Comparison of ENCODE assay signal across 24 mouse cellular contexts in the genomic region with DNA sequence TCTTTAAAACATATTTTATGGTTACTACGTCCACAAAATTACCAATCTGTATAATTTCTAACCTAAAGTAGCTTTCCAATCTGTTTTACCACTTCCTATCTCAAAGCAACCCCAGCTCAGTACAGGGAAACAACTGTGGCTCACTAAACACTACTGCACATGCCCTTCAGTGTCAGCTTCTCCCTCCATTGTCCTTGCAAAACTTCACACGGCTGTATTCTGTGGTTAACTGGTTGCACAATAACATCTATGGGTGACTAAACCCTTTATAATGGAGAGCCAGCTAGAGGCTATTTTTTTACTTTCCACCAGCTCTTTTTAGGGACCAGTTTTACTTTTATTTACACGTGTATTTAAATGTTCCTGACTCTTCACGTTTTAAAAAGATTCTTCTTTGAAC. TPM values are rescaled to one million over a fixed set of nuclear protein-coding genes. Genes with fewer than 3 reads are reported as not detected.
A peak's percentile ranks its signal among the peaks of the same experiment; 100 is the strongest.
DNase-seq lines count a peak whose midpoint lies in the region; ATAC-seq and TF ChIP-seq lines count a peak whose summit lies in the region.
"Had no signal": no experiment of that assay in that cellular context is flagged by ENCODE, and none has a peak within 500 bp of the region (broad histone marks: within the 10 kb centered on the region; RNA-seq: fewer than 3 reads in every experiment).

No protein-coding gene starts in this region.

- no peaks in the 10 kb centered on the region for H3K79me3 ChIP-seq in C2C12 (ENCODE audit: low read depth)

- no peak for TF ChIP-seq CTCF in lung, postnatal 0 days (IDR thresholded peaks at IDR 0.05)
- TF ChIP-seq CTCF in lung, adult 2 months (IDR thresholded peaks at IDR 0.05; ENCODE audit: insufficient read depth, low read length), result no peak
- no peak for TF ChIP-seq CTCF in C2C12 (IDR thresholded peaks at IDR 0.05; ENCODE audit: control insufficient read depth, insufficient read depth, insufficient read length)

- H3K4me1 ChIP-seq in lung, postnatal 0 days (ENCODE audit: insufficient read depth, low read depth, low read length), result no peaks in the 10 kb centered on the region
- H3K4me1 ChIP-seq in lung, adult 2 months (ENCODE audit: control insufficient read depth, insufficient read depth, low read length), result no peaks in the 10 kb centered on the region
- H3K4me1 ChIP-seq: embryonic facial prominence, embryonic 13.5 days; hindbrain, embryonic 13.5 days had no signal

- H3K27ac ChIP-seq in lung, postnatal 0 days (ENCODE audit: low read length), result no peak overlapping the region
- H3K27ac ChIP-seq: embryonic facial prominence, embryonic 13.5 days; forebrain, embryonic 15.5 days; hindbrain, embryonic 13.5 days; limb, embryonic 13.5 days; liver, embryonic 14.5 days; midbrain, embryonic 10.5 days had no signal

- H3K27me3 ChIP-seq in lung, postnatal 0 days (replicated peaks; ENCODE audit: insufficient read depth, low read length), result no peaks in the 10 kb centered on the region
- no peaks in the 10 kb centered on the region for H3K27me3 ChIP-seq in C2C12 (ENCODE audit: control insufficient read depth, insufficient read depth, insufficient read length)
- H3K27me3 ChIP-seq: embryonic facial prominence, embryonic 13.5 days; forebrain, embryonic 15.5 days; hindbrain, embryonic 13.5 days; limb, embryonic 13.5 days had no signal

- H3K4me2 ChIP-seq in lung, postnatal 0 days (replicated peaks; ENCODE audit: low read depth, low read length), result no peak overlapping the region
- H3K4me2 ChIP-seq: embryonic facial prominence, embryonic 13.5 days; forebrain, embryonic 15.5 days; heart, embryonic 11.5 days; hindbrain, embryonic 13.5 days; limb, embryonic 13.5 days had no signal

- 72% methylated on average over 4 of the region's 4 CpGs for WGBS in lung, postnatal 0 days
- WGBS in lung, adult 2 months, result 64% methylated on average over 4 of the region's 4 CpGs

- TF ChIP-seq EP300 in lung, postnatal 0 days (IDR thresholded peaks at IDR 0.05), result no peak

- peak; percentile 69 for DNase-seq in lung, postnatal 0 days (ENCODE audit: low spot score)
- no peak for DNase-seq in lung, adult 2 months
- DNase-seq in fibroblast of lung, adult 2 months (ENCODE audit: low read depth), result peak; percentile 42
- DNase-seq in cerebellum, adult 8-10 months, result no peak
- DNase-seq in neural tube, embryonic 10.5 days (ENCODE audit: extremely low spot score, low spot score), result no peak
- DNase-seq: cerebellum, postnatal 10 days; gastrocnemius, postnatal 36 days; heart, postnatal 10 days; kidney, adult 2 months; kidney, postnatal 10 days; layer of hippocampus, postnatal 36 days; right cerebral cortex, postnatal 25 days; thymus, postnatal 4 days had no signal

- H3ac ChIP-seq in C2C12 (ENCODE audit: control insufficient read depth, insufficient read length, low read depth), result no peak overlapping the region

- no peak overlapping the region for H3K4me3 ChIP-seq in lung, postnatal 0 days (ENCODE audit: low read depth, low read length)
- no peak overlapping the region for H3K4me3 ChIP-seq in lung, adult 2 months (replicated peaks; ENCODE audit: extremely low read depth, low read depth, low read length)
- H3K4me3 ChIP-seq in C2C12 (ENCODE audit: insufficient read depth, poor library complexity, severe bottlenecking), result no peak overlapping the region
- H3K4me3 ChIP-seq: embryonic facial prominence, embryonic 13.5 days; forebrain, embryonic 15.5 days; hindbrain, embryonic 13.5 days; limb, embryonic 13.5 days; midbrain, embryonic 10.5 days had no signal

- no peak for TF ChIP-seq POLR2A in lung, adult 2 months (IDR thresholded peaks at IDR 0.05; ENCODE audit: borderline replicate concordance, extremely low read depth, low read depth, low read length)

- no peaks in the 10 kb centered on the region for H3K79me2 ChIP-seq in C2C12 (ENCODE audit: control insufficient read depth, insufficient read depth)

- H3K9ac ChIP-seq in lung, postnatal 0 days (replicated peaks; ENCODE audit: low read depth), result no peak overlapping the region
- H3K9ac ChIP-seq: embryonic facial prominence, embryonic 13.5 days; forebrain, embryonic 15.5 days; hindbrain, embryonic 13.5 days; limb, embryonic 13.5 days; liver, embryonic 14.5 days had no signal

- H3K36me3 ChIP-seq in lung, postnatal 0 days (ENCODE audit: insufficient read depth, low read length), result no peaks in the 10 kb centered on the region
- H3K36me3 ChIP-seq in C2C12 (ENCODE audit: control insufficient read depth, insufficient read depth), result no peaks in the 10 kb centered on the region
- H3K36me3 ChIP-seq: embryonic facial prominence, embryonic 13.5 days; forebrain, embryonic 15.5 days; G1E; hindbrain, embryonic 13.5 days; limb, embryonic 13.5 days; midbrain, embryonic 10.5 days had no signal

- ATAC-seq in lung, postnatal 0 days, result no peak; the same call in 1 of the 2 replicates
- peak; percentile 92 for ATAC-seq in neutrophil, adult 5-6 weeks (ENCODE audit: extremely low read depth, insufficient number of reproducible peaks, low FRiP score, poor library complexity, severe bottlenecking)
- ATAC-seq: forebrain, embryonic 15.5 days; inflammation-experienced regulatory T-cells, adult 6 months had no signal

- no peaks in the 10 kb centered on the region for H3K9me3 ChIP-seq in lung, postnatal 0 days (ENCODE audit: low read length)
- H3K9me3 ChIP-seq: embryonic facial prominence, embryonic 13.5 days; forebrain, embryonic 15.5 days; G1E; hindbrain, embryonic 13.5 days; limb, embryonic 13.5 days; midbrain, embryonic 10.5 days had no signal

TF ChIP-seq in C2C12, 6 proteins besides CTCF, POLR2A, EP300 and RAD21:
- peak; percentile 92 for TF ChIP-seq CEBPB (IDR thresholded peaks at IDR 0.05; ENCODE audit: low read depth)
- no peak for TF ChIP-seq MAX (IDR thresholded peaks at IDR 0.05)
- no peak for TF ChIP-seq FOSL1 (IDR thresholded peaks at IDR 0.05; ENCODE audit: insufficient read depth, low read length, poor library complexity, severe bottlenecking)
- no peak for TF ChIP-seq USF1 (IDR thresholded peaks at IDR 0.05; ENCODE audit: low read depth)
- TF ChIP-seq MYOD1 (IDR thresholded peaks at IDR 0.05; ENCODE audit: control insufficient read depth, insufficient read length, low read depth), result no peak
- TF ChIP-seq MYOG (IDR thresholded peaks at IDR 0.05; ENCODE audit: control insufficient read depth, extremely low read depth, insufficient read length), result no peak

RNA-seq across cellular contexts. Expression of gene Casd1, which starts 12.7 kb away (rescaled TPM):
- polyA plus RNA-seq in lung, postnatal 0 days (2015; fragmentation: Nextera tagmentation; extraction: Ambion mirVana), result 18.4 and 21.7 TPM in 2 replicates
- polyA plus RNA-seq in lung, adult 2 months (2012; rRNA removed), result 17.6 and 25.4 TPM in 2 replicates
- 4.9 TPM for polyA plus RNA-seq in C2C12 (2012; fragmentation: generic; extraction: Trizol)
- 28.5 and 36.2 TPM in 2 replicates for total RNA-seq in neutrophil, adult 5-6 weeks (2017)

Comparison
In these comparisons a context has a peak if more than half of its experiments do, and no peak if none do; other contexts are left out.
1. DNase-seq: peak in lung, postnatal 0 days (single experiment) and fibroblast of lung, adult 2 months (single experiment); none in lung, adult 2 months (single experiment), cerebellum, adult 8-10 months (single experiment) and neural tube, embryonic 10.5 days (single experiment).